Mouse (Mus musculus) R1 (cell line): ENCODE measurements at regions not wholly inside any gene's neighbourhood (a gene's known extent, or its start where the extent isn't known, plus 50 kb on each side); places are given as distances from the start of the nearest gene placed in this dataset.

Source experiments
- DNase-seq: peaks from one replicate; pipeline ENCODE4 v3.0.0-alpha.2; 2018; ENCODE audit warnings: low read depth, low spot score

DNA sequence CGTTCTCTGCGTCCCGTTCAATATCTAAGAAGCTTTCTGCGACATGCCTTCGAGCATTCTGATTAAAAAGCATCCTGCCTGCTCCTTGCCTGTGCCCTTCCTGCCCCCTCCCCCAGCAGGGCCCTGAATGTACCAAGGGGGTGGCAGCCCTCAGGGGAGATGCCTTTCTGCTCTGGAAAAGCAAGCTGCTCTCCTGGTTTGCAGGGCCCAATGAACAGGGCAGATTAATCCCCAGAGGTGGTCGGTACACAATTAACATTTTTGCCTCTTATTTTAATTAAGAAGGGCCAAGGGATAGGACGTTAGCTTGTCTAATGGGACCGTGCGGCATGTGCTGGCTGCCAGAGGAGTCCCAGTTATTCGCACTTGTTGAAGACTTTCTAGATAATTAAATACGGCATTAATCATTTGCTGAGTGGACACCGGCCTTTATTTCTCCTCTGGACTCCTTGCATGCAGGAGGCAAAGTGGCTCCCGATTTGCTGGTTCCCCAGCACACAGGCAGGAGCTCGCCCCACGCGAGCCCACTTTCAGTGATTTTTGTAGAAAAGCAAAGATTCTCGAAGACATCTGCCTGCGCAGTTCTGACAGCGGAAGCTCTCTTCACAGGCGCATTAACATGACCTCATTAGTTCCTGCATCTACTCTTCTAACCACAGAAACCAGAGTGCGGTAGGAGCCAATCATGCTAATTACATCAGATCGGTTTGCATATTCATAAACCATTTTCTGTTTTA is 336.8 kb upstream of the 4930535I16Rik start:
- DNase-seq: no peak

DNA sequence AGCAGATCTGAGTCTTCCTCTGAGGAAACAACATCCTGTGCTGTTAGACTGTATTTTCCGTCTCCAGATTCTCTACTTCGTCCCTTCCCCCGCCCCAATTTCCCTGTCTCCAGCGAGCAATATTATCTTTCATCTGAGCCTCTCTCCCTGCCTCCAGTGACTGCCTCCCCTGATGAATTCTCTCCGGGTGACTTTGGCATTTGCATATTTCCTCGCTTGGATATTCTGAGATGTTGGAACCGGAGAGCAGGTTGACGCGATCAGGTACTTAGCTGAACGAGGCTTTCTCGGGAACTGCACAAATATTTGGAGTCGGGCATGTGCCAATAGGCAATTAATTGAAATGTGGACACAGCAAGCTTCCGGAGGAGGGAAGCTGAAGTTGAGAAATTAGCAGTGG is 323.8 kb upstream of the 4930535I16Rik start:
- no peak for DNase-seq

DNA sequence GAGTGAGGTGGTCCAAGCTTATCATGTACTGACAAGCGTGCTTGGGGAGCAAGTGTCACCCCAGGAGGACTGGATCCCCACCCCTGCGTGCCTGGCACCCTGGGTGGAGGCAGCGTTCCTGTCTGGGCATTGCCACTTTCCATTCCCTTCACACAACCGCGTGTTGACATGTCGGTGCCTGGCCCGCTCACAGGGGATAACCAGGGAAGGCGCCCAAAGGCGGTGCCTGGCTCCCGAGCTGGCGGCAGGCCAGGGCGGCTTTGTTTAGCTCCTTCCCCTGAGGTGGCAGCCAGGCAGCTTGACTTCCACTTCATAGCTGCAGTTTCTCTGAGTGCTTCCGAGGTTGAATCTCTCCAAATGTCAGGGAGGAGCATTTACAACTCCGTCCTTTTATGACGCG is 318.7 kb upstream of the 4930535I16Rik start:
- DNase-seq: no peak

DNA sequence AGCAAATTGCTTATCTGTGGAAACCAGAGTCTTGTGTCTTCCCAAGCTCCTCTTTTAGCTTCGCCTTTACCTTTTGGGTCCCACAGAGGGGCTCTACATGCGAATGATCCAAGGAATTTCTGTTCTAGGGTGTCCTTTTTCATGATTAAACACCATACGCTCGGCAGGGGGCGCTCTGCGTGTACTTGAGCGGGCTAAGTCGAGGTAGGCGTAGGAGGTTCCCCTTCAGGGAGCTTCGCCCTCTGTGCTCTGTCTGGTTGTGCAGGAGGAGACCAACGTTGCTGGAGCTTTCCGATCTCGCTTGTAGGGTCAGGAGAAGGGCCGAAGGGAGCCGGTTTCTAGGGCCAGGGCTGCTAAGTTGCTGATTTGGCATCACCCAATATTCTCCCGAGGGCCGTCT is 310.7 kb upstream of the 4930535I16Rik start:
- DNase-seq: peak; percentile 77

DNA sequence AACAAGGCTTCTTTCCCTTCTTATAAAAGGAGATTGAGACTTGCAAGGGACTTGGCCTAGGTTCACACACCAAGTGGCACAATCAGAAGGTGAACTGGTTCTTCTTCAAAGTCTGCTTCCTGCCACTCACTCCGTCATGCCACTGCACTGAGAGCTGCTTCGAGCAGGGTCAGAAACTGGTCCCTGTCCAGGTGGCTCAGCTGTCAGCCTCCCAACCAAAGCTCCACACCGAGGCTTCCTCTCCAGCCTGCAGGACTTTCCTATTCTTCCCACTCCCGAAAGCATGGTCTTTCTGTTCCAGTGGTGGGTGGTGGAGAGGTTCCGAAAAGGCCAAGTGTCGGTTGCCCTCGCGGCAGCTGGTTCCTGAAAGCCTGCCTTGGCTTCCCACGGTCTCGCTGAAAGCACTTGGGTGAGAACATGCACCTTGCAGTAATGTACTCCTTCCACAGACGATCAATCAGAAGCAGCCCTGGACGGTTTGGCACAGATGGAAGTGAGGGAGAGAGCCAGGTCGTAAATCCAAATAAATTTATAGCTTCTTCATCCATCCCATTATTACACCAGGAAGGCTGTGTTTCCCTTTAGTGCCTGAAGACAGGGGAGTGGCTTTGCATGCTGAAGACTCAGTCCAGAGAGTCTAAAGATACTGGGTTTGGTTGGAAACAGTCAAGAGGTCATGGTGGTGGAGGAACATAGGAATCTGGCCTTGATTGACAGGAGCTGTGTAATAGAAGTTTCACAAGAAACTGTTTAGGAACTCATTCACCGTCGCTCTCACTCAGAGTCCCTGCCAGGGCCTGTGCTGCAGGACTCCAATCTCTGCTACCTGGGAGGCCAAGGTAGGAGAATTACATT is 306.1 kb upstream of the 4930535I16Rik start:
- no peak for DNase-seq

DNA sequence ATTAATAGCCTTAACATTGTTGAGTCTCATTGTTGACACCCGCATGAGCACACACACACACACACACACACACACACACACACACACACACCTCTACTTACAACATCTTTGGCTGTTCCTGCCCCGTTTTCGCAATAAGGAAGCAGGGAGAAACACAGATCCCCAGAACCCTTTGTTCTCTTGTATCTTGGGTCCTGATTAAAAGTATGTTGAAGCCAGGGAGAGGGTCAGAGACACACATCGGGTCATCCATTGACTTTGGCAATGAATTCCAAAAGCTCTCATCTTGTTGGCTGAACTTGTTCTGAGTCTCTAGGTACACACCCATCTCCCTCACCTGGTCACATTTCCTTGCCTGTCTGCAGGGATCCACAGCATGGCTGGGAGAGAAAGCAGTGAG is 303.9 kb upstream of the 4930535I16Rik start:
- DNase-seq: no peak

DNA sequence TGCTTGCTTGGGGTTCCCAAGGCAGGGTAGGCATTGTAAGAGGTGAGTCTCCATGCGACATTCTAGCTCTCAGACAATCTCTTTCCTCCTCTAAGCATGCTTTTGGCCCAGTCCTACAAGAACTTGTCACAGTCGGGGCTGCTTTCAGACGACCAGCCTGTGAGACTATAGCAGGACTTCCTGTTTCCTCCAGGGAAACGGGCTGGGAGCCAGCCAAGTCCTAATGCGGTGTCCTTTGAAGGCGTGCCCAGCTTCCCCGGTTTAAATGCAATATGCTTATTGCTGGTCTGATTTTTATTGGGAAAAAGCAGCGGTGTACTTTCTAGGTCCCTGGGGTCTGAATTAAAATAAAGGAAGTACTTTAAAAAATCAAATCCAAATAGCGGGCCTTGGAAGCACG is 299.4 kb upstream of the 4930535I16Rik start:
- DNase-seq: no peak

DNA sequence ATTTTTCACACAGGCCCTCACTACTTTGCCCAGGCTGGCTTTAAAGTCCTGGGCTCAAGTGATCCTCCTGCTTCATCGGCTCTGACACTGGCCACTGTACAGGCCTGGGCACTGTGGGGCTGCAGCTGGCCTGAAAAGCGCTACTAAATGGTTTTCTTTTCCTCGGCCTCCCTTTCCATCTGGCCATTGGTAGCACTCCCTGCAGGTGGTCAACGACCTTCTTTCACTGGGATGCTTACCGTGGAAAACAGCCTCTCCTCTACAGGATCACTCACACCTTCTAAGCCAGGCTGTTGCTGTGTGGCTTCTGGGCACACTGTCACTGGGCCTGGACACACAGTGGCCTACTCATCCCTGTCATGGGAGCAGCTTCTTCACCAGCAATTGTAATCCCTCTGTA is 298.5 kb upstream of the 4930535I16Rik start:
- DNase-seq: no peak

DNA sequence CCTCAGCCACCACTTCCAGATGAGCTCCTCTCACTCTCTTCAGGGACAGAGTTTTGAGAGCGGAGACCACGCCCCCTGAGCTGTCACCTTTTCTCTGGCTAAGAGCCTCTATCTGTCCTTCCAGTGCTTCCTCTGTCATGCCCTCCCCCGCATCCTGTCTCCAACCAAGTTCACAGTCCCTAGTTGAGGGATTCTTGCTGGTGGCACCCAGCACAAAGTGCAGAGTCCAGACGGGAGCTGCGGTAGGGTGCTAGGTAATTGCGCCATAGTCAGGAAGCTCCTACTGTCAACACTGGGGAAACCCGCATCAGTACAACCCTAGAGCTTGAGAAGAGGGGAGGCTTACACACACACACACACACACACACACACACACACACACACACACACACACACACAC is 297.3 kb upstream of the 4930535I16Rik start:
- no peak for DNase-seq

DNA sequence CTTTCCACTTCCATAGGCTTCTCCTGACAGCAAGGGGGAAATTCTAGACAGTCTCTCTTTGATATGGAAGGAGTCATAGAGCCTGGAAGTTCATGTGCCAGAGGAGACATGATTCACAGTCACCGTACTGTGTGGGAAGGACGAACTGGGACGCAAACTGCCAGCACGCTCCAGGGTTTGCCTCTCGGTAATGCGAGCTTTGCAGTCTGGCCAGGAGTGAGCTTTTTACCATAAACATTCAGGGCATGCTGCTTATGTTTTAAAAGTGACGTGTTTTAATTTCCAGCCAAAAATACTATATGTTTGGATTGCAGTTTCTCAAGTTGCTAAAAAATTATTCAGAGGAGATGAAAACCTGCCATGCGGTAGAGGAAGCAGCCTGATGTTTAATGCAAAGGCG is 292.3 kb upstream of the 4930535I16Rik start:
- DNase-seq: no peak

DNA sequence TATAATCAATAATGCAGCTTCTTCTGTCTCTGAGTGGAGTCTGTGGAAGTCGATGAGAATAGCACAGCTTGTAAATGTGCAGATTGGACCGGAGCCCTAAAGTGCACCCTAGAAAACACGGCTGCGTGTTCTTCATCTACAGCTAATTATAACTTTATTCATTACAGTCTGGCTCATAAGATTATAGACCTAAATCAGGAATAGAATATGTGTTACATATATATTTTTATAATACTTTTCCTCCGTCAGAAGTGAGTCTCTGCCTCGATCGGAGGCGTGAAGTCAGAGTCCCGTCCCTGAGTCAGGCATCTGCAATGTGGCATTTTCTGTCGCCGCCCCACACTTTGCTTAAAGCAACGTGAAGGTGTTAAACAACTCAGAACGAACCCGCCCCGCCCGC is 288.7 kb upstream of the 4930535I16Rik start:
- DNase-seq: no peak

DNA sequence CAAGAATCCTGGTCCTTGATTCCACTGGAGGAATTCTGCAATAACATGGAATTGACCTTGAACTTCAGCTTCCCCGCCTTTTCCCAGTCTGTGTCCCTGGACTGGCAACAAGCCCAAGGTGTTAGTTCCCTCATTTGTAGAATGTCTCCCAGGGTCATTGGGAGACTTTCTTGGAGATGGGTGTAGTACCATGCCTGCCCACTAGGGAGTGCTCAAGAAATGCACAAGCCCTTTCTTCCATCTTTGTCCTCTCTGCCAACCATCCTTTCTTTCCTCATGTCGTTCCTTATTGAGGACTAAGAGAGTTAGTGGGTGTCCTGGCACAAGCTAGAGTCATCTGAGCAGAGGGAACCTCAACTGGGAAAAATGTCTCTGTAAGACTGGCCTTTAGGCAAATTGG is 285.9 kb upstream of the 4930535I16Rik start:
- DNase-seq: peak; percentile 66

DNA sequence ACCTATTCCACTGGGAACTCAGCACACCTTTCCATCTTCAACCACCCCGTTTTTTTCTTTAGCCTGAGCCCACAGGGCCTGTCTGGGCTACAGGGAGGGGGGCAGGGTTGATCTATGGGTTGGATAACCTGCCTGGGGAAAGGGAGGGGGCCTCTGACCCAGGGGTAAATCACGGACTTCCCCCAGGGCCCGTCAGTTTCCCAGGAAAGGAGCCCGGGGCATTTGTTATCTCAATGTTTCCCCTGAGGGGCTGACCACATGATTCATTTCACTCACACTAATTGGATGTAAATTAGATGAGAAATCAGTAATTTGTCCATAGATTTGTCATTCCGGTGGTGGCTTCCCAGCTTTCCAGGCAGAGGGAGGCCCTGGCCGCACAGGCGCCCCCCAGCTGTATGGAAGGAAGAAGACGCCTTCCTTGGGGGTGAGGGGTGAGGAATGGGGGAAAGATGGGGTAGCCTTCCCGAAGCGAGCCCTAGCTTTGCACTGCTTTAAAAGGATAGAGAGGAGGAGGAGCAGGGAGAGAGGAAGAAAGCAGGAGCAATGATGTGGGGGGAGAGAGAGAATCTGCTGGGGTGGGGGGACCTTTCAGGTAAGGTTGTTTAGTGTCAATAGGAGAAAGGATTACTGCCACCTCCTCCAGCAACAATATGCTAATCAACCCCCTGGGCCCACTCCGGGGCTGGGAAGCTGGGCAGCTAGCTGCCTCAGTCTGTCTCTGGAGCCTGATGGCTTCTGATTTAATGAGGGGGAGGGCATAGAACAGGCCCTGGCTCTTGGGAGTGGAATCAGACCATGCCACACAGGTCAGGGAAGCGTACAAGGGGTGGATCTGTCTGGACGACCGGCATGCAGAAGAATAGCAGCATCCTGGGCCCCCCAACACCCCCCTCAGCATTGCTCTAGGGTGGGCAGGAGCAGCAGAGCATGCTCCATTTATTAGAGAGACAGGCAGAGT is 282.3 kb upstream of the 4930535I16Rik start:
- DNase-seq: no peak

DNA sequence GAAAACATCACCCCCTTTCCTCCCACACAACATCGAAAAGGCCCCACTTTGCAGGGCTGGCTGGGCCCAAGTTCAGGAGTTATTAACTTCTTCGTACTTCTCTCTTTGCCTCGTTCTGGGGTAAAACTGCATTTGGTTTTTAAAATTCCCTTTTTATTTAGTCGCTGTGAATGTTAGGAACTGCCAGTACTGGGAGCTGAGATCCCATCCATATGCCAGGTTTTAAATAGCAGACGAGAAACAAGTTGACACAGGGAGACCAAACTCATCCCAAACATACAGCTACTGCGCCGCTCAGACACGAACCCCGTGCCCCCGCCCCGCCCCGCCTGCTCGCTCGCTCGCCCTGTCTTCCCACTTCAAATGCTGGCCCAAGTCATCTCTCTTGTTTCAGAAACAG is 281.0 kb upstream of the 4930535I16Rik start:
- DNase-seq: no peak

DNA sequence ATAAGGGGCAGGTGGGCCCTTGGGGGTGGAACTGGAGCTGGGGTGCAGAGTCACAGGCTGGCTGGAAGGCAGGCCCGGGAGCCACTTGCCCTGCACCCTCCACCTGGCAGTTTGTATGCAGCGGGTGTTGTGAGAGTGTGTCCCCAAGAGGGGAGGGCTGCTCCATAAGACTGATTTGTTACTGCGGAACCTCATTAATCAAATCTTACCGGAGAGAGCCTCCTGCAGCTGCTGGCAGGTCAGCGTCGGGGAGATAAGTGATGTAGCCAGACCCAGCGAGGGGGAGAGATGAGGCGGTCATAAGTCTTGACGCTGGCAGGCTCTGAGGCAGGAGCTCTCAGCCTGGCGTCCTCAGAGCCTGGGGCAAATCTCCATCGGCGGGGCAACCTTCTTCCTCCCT is 278.9 kb upstream of the 4930535I16Rik start:
- no peak for DNase-seq

DNA sequence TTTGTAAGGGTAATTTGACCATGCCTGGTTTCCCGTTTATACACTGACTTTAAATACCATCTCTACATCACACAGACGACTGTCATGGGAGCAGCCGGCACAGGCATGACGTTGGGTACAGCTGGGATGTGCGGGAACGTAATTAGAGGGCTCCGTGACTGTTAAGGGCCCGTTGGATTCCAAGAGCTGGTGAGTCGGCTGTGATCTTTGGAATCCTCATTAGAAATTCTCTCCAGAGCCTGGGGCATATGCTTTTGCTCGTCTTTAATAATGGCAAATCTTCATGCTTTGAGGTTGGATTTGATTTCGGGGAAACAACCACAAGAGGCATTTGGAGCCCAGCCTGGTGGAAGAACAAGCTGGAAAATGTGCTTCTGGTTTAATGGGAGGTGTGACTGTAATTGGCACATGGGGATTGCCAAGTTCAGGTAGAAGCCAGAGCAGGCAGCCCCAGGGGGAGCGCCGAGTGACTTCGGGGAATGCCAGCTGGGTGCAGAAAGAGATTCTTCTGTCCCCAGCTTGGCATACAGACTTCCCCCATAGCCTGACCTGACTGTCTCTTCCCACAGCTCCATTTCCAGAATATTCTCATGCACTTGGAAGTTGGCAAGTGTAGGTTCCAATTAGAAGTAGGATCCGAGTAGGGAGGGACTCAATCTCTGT is 275.4 kb upstream of the 4930535I16Rik start:
- no peak for DNase-seq

DNA sequence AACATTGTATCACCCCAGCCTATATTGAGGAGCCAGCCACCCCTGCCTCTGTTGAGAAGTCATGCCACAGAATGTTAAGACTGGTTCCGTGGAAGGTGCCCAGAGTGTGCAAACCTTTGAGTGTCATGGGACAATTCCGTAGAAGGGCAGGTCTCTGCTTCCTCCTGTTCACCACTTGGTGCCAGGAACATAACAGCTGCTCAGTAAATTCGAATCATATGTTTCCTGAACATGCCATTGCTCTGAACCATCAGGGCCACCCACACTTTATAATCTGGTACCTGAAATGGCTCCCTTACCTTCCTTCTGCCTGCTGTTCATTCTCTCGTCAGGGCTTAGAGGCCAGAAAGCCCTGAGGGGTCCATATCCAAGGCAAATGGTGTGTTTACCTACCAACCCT is 273.0 kb upstream of the 4930535I16Rik start:
- no peak for DNase-seq

DNA sequence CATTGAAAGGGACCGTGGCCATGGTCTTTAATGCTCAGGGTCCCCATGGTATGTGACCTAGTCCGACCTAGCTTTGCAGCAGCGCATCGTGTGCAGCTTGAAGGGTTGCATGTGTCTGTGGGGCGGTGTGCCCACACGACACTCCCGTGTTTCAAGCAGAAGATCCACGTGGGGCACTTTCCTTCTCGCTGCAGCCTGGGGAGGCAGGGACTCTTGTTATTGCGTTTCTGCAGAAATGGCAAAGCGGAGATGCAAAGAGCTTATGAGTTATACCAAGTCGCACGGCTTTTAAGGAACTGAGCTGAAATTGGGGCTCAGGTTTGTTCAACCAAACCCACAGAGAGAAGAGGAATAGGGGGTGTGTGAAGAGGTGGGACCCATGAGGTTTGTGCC is 272.2 kb upstream of the 4930535I16Rik start:
- no peak for DNase-seq

DNA sequence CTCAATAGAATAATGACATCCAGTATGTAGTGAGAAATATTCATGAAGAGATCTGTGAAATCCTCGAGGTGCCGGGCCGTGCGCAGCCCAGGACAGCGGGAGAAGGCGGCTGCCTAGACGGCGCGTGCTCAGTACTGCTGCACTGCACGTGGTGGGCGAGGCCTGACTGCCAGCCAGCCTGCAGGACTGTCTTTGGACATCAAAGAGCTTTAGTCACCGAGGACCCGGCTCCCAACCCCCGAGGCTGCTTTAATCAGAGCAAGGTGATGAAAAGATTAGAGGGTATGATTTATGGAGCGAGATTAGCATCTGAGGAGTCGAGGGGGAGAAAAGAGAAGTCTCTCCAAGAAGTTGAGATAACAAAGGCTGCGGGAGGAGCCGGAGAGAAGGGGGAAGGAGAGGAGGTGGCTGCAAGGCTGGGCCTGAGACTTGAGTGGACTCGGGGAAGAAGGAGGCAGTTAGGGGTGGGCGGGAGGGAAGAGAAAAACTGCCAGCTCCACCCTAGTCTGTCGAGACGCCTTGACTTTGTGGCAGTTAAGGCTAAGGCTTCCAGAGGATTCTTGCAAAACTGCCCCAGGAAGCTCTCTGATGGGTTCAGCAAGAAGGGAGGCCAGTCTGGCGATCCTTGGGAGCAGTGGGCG is 271.6 kb upstream of the 4930535I16Rik start:
- DNase-seq: no peak

DNA sequence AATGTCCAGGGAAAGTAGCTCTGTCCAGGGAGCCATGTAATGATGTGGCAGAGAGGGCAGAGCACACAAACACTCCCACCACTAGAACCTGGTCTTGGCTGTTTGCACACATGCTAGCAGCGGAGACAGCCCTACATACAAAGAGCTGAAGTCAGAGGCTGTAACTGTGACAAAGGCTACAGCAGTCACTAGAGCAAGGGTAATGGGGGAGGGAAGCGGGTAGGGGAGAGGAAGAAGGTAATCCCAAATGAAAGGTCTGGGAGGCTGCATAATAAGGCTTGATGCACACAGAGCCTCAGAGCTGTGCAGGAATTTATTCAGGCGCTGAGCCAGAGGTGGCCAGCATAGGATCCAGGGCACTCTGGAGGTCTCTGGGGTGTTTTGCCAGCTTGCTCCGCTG is 269.3 kb upstream of the 4930535I16Rik start:
- no peak for DNase-seq

DNA sequence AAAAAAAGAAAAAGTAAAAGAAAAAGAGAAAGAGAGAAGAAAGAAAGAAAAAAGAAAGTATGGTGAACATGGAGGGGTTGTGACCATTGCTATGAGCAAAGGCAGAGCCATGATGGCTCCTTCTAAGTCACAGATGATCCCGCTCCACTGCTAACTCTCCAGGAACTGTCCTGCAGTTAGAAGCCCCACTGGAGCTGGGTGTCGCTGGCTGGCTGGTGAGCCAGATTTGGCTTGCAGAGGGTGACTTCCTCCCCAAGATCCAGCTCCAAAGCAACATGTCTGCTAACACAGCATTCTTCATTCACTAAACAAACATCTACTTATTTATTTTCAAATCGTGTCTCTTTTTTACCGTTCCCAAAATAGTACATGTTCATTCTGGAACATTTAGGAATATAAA is 263.5 kb upstream of the 4930535I16Rik start:
- DNase-seq: no peak
